Mouse (Mus musculus): ENCODE data around the gene Cpped1.

The Cpped1 gene

DNA sequence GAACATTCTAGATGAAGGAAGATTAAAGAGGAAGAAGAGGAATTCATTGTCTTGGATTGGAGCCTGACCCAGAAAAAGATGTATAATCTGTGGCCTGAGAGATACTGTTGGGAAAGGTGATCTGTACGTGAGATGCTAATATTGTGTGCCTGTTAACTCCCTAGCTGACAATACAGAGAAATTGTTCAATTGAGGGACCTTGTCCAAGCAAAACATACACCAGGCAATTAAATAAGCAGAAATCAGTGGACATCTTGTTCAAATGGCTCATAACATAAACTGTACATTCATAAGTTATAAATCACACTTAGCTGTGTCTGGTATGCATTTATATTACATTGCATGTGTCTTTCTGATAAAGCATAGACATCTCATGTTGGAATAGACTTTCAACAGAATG lies 134.9 kb downstream of the Cpped1 start:
- intact Hi-C loops (cut with DNase I), result no loop called here

DNA sequence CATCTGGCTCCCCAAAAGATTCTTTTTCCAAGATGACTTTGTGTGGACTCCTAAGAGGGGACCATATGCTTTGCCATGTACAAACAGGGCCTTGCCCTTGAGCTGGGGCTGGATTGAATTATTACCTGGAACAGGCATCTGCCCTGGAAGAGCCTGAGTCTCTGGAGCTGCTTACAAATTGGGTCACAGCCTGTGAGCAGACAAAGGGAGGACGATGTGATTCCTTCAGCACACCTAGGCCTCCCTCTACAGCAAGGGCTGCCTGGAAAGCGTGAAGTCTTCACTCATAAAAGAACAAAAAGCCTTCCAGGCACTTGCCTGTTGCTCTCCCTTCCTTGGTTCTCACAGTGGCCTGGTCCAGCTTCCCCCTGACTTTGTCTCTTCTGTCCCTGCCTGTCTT lies 136.9 kb downstream of the Cpped1 start:
- intact Hi-C loops (cut with DNase I), result no loop called here

GRCm38 (mm10) chr16:11757951-11758350 lies 151.3 kb downstream of the Cpped1 start:
- intact Hi-C loops (cut with DNase I), result no loop called here

DNA sequence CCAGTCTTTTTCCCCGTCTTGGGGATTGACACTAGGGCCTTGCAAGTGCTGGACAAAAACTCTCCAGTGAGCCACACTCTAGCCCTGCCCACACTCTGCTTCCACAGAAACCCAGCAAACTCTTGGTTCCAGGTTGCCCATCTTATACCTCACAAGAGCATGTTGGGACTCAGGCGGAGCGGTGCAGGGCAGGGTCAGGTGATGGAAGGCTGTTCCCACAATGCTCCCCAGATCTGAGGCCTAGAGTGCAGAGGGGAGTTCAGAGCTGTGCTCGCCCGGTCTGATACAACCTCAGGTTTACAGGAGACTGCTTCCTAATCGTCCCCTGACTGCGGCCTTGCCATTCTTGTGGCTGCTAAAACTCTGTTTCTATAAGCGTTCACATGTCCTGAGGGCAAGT lies 151.8 kb downstream of the Cpped1 start:
- intact Hi-C loops (cut with DNase I), result no loop called here

- intact Hi-C loops (cut with DNase I), result no loop called here
These were observed 152.5 kb downstream of the Cpped1 start for GRCm38 (mm10) chr16:11756598-11757245.

GRCm38 (mm10) chr16:11755281-11756066 lies 153.8 kb downstream of the Cpped1 start:
- intact Hi-C loops (cut with DNase I), result no loop called here

GRCm38 (mm10) chr16:11754136-11754535 lies 155.1 kb downstream of the Cpped1 start:
- intact Hi-C loops (cut with DNase I), result no loop called here
